Mouse (Mus musculus) embryonic facial prominence, embryonic 15.5 days (tissue): ENCODE measurements around the gene Tectb. TPM values are rescaled to one million over a fixed set of nuclear protein-coding genes. Genes with fewer than 3 reads are reported as not detected.

Experiments used
- ATAC-seq: fragments of 200-750 bp; cut with Nextera tagmentation; 2 replicates; pipeline ENCODE4 v1.8.0; 2017; ENCODE audit warnings: low read depth, moderate TSS enrichment; ENCODE audit not compliant: insufficient number of reproducible peaks, low FRiP score, low TSS enrichment
- H3K27ac ChIP-seq: fragments of 300-500 bp; sonication (generic); replicated peaks from 2 replicates; pipeline ENCODE4 v1.5.1; 2015; ENCODE audit warnings: mild to moderate bottlenecking, inconsistent platforms
- H3K27me3 ChIP-seq: fragments of 300-500 bp; sonication (generic); 2 replicates; pipeline ENCODE4 v1.6.1; 2015; ENCODE audit warnings: inconsistent platforms
- H3K36me3 ChIP-seq: fragments of 300-500 bp; sonication (generic); 2 replicates; pipeline ENCODE4 v1.6.1; 2015; ENCODE audit warnings: mild to moderate bottlenecking, inconsistent platforms
- H3K4me1 ChIP-seq: fragments of 300-500 bp; sonication (generic); 2 replicates; pipeline ENCODE4 v1.6.1; 2015; ENCODE audit warnings: inconsistent platforms
- H3K4me2 ChIP-seq: fragments of 300-500 bp; sonication (generic); replicated peaks from 2 replicates; pipeline ENCODE4 v1.6.1; 2015; ENCODE audit warnings: mild to moderate bottlenecking, inconsistent platforms
- H3K4me3 ChIP-seq: fragments of 300-500 bp; sonication (generic); replicated peaks from 2 replicates; pipeline ENCODE4 v1.5.1; 2015; ENCODE audit warnings: mild to moderate bottlenecking, inconsistent platforms
- H3K9ac ChIP-seq: fragments of 300-500 bp; sonication (generic); 2 replicates; pipeline ENCODE4 v1.6.1; 2015; ENCODE audit warnings: inconsistent platforms
- H3K9me3 ChIP-seq: fragments of 300-500 bp; sonication (generic); replicated peaks from 2 replicates; pipeline ENCODE4 v1.6.1; 2016; ENCODE audit warnings: inconsistent platforms
- WGBS: fragments of 180-500 bp; shearing (Covaris S2); methylation state at CpG from one replicate; pipeline ENCODE4 v1.1.7; 2015; 5-methylcytosine and 5-hydroxymethylcytosine counted together
- polyA plus RNA-seq: library from polyadenylated mRNA; unstranded; fragments of >200 nt; fragmentation: Nextera tagmentation; extraction: Ambion mirVana; gene quantifications from 2 replicates; pipeline ENCODE4 v1.2.1, GENCODE M21; 2015

Gene Tectb
- polyA plus RNA-seq, 1 experiment from 2014 or later, result 0.36 TPM

DNA sequence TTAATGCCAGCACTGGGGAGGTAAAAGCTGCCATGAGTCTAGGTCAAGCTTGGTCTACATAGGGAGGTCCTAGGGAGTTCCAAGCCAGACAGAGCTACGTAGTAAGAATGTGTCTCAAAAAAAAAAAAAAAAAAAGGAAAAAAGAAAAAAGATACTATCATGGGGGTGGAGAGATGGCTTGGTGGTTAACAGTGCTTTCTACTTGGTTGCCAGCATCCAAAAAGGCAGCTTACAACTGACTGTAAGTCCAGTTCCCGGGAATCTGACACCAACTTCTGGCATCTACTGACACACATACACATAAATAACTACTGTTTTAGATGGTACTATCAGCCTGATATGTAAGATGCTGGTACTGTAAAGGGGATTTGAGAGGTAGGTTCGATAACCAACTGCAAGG is 28.6 kb downstream of the Tectb start:
- Histone ChIP-seq H3K27ac (no peak overlapping the region), H3K4me2 (no peak overlapping the region), H3K36me3 (no peaks in the 10 kb centered on the region), H3K9ac (no peak overlapping the region), H3K27me3 (no peaks in the 10 kb centered on the region), H3K4me3 (no peak overlapping the region), H3K9me3 (no peaks in the 10 kb centered on the region), H3K4me1 (no peaks in the 10 kb centered on the region)
- 81% methylated on average over 3 of the region's 3 CpGs for WGBS
- ATAC-seq, result no peak

DNA sequence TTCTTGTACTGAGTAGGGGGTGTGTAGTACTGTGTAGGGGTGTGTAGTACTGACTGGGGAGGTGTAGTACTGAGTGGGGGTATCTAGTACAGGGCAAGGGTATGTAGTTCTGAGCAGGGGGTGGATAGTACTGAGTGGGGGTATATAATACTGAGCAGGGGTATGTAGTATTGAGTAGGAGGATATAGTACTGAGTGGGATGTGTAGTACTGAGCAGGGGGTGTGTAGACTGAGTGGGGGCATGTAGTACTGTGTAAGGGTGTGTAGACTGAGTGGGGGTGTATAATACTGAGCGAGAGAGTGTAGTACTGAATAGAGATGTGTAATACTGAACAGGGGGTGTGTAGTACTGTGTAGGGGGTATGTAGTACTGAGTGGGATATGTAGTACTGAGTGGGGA is 31.2 kb downstream of the Tectb start:
- no peak overlapping the region for H3K27ac ChIP-seq

DNA sequence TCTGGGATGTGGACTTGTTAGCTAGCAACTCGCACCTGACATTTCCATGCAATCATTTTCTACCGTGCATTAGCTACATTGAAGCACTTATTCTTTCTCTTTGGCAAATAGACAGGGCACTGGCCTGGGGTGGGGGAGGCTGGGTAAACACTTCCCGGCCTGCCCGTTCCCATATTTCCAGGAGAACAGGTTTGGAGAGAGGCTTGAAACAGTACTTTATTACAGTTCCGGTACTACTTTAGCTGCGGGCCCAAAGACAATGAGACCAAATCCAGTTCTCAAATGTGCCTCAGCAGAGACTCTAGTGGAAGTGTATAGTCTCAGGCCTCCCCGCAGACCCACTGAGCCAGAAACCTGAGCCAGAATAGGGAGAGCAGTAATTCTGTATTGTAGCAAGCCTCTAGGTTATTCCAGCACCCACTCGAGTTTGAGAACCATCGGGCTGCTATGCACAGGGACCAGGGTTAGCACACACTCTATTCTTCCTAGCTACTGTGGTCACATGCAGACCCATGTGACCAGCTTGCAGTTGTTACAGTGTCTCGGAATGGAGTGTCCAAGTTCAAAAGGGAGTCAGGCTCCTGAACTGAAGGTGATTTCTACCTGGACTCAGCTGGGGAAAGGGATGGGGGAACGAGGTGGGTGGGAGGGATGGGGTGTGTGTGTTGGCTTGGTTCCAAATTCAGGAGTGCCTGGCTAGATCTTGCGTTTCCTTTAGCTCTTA is 33.2 kb downstream of the Tectb start:
- Histone ChIP-seq H3K27ac (peak overlapping the region; percentile 22; the same call in 1 of the 2 replicates), H3K36me3 (no peaks in the 10 kb centered on the region), H3K27me3 (no peaks in the 10 kb centered on the region), H3K4me2 (no peak overlapping the region), H3K4me1 (peaks cover 8% of the 10 kb centered on the region), H3K9ac (no peak overlapping the region), H3K4me3 (no peak overlapping the region), H3K9me3 (no peaks in the 10 kb centered on the region)
- no peak for ATAC-seq
- WGBS, result 66% methylated on average over 12 of the region's 12 CpGs

More for the DNA sequence above, 31.2 kb downstream of the Tectb start:
- H3K4me2 ChIP-seq, result no peak overlapping the region
- no peaks in the 10 kb centered on the region for H3K27me3 ChIP-seq
- ATAC-seq, result no peak
- H3K4me1 ChIP-seq, result no peaks in the 10 kb centered on the region; the same call in 1 of the 2 replicates
- H3K36me3 ChIP-seq, result no peaks in the 10 kb centered on the region
- H3K9ac ChIP-seq, result no peak overlapping the region
- H3K4me3 ChIP-seq, result no peak overlapping the region
- H3K9me3 ChIP-seq, result no peaks in the 10 kb centered on the region
- WGBS, result 92% methylated on average over 1 of the region's 1 CpGs

DNA sequence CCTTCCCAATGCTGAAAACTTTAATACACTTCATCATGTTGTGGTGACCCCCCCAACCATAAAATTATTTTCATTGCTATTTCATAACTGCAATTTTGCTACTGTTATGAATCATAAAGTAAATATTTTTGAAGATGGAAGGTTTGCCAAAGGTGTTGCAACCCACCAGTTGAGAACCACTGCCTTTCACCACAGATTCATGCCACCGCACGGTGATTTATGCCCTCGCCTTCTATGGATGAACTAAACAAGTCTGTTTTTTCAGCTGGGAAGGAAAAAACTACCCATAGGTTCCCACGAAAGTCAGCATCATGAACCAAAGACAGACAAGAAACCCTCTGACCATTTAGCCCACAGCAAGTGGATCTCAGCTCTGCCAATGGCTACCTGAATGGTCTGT is 36.3 kb downstream of the Tectb start:
- ATAC-seq, result no peak
- peaks cover 11% of the 10 kb centered on the region for H3K4me1 ChIP-seq
- no peaks in the 10 kb centered on the region for H3K27me3 ChIP-seq
- no peak overlapping the region for H3K9ac ChIP-seq
- no peak overlapping the region for H3K27ac ChIP-seq
- H3K4me3 ChIP-seq, result no peak overlapping the region
- H3K4me2 ChIP-seq, result no peak overlapping the region
- H3K9me3 ChIP-seq, result no peaks in the 10 kb centered on the region
- H3K36me3 ChIP-seq, result no peaks in the 10 kb centered on the region
- 85% methylated on average over 4 of the region's 4 CpGs for WGBS

DNA sequence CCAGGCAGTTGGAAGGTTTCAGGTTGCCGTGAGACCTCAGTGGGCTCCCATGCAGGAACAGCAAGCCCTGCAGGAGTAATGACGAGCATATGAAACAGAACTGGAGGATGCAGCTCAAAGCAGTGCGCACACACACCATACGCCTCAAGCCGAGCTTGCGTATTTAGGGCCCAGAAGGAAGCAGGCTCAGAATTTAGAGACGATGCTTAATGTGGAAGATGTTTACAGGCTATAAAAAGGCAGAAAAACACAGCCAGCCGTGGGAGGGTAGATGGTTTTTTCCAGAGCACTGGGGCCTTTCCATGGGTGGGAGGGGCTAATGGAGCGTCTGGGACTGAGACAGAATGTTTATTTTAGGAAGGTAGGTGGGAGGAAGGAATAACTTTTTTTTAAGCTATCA is 36.8 kb downstream of the Tectb start:
- no peak overlapping the region for H3K9ac ChIP-seq
- no peaks in the 10 kb centered on the region for H3K36me3 ChIP-seq
- 58% methylated on average over 9 of the region's 9 CpGs for WGBS
- H3K27me3 ChIP-seq, result no peaks in the 10 kb centered on the region
- no peak overlapping the region for H3K27ac ChIP-seq
- H3K4me3 ChIP-seq, result no peak overlapping the region
- no peak overlapping the region for H3K4me2 ChIP-seq
- H3K4me1 ChIP-seq, result peaks cover 11% of the 10 kb centered on the region
- H3K9me3 ChIP-seq, result no peaks in the 10 kb centered on the region
- no peak for ATAC-seq

DNA sequence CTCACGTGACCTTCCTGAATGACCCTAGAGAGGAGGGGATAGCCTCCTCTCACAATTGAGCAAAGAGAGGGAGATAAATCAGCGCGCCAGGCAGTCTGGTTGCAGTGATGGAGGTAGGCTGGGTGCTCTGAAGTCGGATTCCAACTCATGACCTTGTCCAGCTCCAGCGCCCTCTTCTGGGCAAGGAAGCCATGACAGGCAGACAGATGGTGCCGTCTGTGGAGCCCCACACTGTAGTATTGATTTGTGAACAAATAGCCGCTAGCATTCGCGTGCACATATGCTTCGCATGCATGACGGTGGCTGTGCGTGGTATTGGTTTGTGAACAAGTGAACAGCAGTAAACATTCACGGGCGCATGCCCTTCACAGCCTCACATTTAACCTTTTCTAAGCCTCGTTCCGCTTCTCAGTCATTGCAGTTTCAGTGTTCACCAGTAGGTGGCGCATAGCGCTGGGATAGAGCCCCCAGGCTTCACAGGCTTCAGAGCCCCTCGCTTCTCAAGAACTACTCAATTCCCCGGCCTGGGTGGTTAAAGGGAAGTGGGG is 37.7 kb downstream of the Tectb start:
- Histone ChIP-seq H3K4me2 (peak overlapping the region; percentile 60), H3K36me3 (no peaks in the 10 kb centered on the region), H3K4me3 (peak overlapping the region; percentile 47), H3K4me1 (peaks cover 11% of the 10 kb centered on the region), H3K27me3 (no peaks in the 10 kb centered on the region), H3K27ac (peak overlapping the region; percentile 49; the same call in 1 of the 2 replicates), H3K9ac (peak overlapping the region; percentile 27; the same call in 1 of the 2 replicates), H3K9me3 (no peaks in the 10 kb centered on the region)
- 5% methylated on average over 20 of the region's 20 CpGs for WGBS
- peak; percentile 59; the same call in 1 of the 2 replicates for ATAC-seq

DNA sequence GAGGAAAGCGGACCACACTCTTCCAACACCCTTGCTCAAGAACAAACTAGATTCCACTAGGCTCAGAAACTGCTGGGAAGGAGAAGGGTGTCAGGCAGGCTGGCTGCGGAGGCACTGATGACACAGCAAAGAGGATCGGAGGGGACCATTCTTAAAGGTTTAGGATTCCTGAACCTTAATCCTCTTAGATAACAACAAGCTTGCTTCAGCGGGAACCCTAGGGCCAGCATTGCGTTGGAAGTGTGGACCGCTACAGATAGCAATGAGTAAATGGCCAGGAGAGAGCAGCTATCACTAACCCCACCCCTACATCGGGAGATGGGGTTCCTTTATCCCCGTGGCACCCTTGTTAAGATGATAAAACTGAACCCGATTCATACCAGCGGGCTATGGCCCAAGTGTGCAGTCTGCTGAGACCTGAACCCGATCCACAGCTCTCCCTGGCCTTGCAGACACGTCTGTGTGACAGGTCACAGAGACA is 38.2 kb downstream of the Tectb start:
- WGBS, result 22% methylated on average over 12 of the region's 12 CpGs
- Histone ChIP-seq H3K36me3 (no peaks in the 10 kb centered on the region), H3K4me1 (peaks cover 11% of the 10 kb centered on the region), H3K9me3 (no peaks in the 10 kb centered on the region), H3K27ac (peak overlapping the region; percentile 49), H3K9ac (no peak overlapping the region), H3K4me3 (peak overlapping the region; percentile 47), H3K27me3 (no peaks in the 10 kb centered on the region), H3K4me2 (peak overlapping the region; percentile 60)
- no peak for ATAC-seq

DNA sequence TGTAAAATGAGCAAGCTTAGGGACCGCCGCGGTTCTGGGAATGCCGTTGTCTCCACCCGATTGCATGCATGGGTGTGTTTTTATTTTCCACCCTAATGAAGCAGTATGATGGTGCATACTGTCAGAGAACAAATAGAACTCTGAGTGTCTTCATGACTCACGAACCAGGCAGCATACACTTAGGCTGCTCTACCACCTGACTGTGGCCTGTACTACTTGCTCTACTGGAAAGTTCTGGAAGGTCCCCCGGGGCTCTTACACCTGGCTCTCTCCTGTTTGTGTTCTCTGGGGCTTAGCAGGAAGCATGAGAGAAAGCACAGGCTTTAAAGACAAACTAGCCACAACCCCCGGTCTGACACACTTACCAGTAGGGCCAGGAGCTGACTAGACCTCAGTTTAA is 38.8 kb downstream of the Tectb start:
- 0 out of 2 replicates have a peak overlapping the region, but pooled peaks have one; percentile 60 for H3K4me2 ChIP-seq
- H3K27ac ChIP-seq, result peak overlapping the region; percentile 49
- H3K4me3 ChIP-seq, result no peak overlapping the region
- no peaks in the 10 kb centered on the region for H3K9me3 ChIP-seq
- WGBS, result 58% methylated on average over 8 of the region's 8 CpGs
- H3K27me3 ChIP-seq, result no peaks in the 10 kb centered on the region
- peaks cover 11% of the 10 kb centered on the region for H3K4me1 ChIP-seq
- no peak overlapping the region for H3K9ac ChIP-seq
- no peaks in the 10 kb centered on the region for H3K36me3 ChIP-seq
- ATAC-seq, result no peak

DNA sequence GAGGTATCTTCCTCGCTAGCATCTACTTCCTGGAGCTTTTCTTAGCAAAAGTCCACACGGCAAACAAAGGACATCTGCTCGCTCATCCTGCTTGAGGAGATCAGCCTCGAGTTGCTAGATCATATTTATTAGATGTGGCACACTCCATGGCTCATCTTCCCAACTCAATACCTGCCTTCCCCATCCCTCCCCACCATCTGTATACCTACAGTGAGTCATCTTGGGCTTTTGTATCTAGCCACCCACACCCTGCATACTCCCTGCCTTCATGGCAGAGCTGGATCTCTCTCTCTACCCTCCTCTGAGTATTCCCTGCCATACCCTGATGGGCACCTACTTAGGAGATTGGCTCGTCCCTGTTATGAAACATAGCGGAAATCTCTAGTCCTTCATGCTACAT is 40.7 kb downstream of the Tectb start:
- Histone ChIP-seq H3K27ac (no peak overlapping the region), H3K9ac (no peak overlapping the region), H3K27me3 (no peaks in the 10 kb centered on the region), H3K4me1 (peaks cover 11% of the 10 kb centered on the region), H3K36me3 (no peaks in the 10 kb centered on the region), H3K4me3 (no peak overlapping the region), H3K4me2 (no peak overlapping the region), H3K9me3 (no peaks in the 10 kb centered on the region)
- WGBS, result 76% methylated on average over 6 of the region's 6 CpGs
- ATAC-seq, result no peak

DNA sequence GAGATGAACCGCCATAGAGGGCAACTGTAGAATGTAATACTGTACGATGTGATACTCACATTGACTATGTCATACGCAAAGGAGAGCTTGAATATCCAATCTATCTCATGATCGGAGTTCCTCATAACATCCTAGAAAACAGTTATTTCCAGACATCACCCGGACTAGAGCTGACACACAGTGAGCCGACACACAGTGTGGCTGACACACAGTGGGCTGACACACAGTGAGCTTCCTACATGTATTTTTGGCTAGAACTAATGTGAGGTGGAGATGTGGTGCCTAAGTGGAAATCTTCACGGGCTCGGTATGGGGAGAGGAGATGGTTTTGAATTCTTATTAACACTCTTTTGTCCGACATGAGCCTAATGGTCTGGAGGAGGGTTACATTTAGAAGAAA is 41.7 kb downstream of the Tectb start:
- 84% methylated on average over 9 of the region's 9 CpGs for WGBS
- no peak overlapping the region for H3K4me2 ChIP-seq

DNA sequence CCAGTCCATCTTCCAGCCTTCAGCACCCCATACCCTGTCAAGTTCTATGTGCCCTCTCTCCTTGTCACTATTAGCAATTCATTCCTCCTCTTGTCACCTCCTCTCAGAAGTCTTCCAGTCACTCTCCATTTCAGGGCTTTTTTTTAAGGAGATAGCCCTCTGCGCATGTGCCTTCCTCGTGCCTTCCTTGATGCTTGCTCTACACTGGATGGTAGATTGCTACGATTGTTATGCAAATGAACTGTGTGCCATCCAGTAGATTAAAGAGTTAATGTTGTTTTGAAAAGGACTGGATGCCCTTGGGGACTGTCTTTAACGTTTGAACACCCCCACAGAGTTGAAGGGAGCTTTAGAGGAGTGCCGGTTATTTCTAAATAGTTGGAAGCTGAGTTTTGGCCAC is 46.1 kb downstream of the Tectb start:
- WGBS, result 54% methylated on average over 5 of the region's 5 CpGs
- Histone ChIP-seq H3K36me3 (no peaks in the 10 kb centered on the region), H3K27ac (no peak overlapping the region), H3K4me1 (no peaks in the 10 kb centered on the region), H3K4me3 (no peak overlapping the region), H3K9me3 (no peaks in the 10 kb centered on the region), H3K4me2 (no peak overlapping the region), H3K27me3 (no peaks in the 10 kb centered on the region), H3K9ac (no peak overlapping the region)
- ATAC-seq, result no peak

More for the DNA sequence above, 41.7 kb downstream of the Tectb start:
- no peak for ATAC-seq
- Histone ChIP-seq H3K36me3 (no peaks in the 10 kb centered on the region), H3K9ac (no peak overlapping the region), H3K9me3 (no peaks in the 10 kb centered on the region), H3K4me3 (no peak overlapping the region), H3K27me3 (no peaks in the 10 kb centered on the region), H3K27ac (no peak overlapping the region), H3K4me1 (peaks cover 11% of the 10 kb centered on the region)
